ENCODE assay signal across 27 mouse cellular contexts in the genomic region with DNA sequence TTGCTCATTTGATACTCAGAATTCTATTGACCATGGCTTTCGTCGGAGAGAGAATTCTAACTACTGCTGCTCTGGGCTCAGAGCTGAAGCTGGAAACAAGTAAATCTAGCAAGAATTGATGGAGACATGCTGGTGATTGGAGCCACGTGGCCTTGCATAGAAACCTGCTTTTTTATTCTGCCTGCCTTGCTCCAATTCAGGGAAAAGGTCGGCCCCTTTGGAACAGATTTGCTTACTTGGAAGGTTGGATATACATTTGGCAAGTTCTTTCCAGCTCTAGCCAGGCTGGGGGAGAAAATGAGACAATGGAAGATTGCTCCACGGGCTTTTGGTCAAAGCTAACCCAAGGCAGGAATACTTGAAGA. TPM values are rescaled to one million over a fixed set of nuclear protein-coding genes. Genes with fewer than 3 reads are reported as not detected.
DNase-seq lines count a peak whose midpoint lies in the region; ATAC-seq and TF ChIP-seq lines count a peak whose summit lies in the region.
"Had no signal": no experiment of that assay in that cellular context is flagged by ENCODE, and none has a peak within 500 bp of the region (broad histone marks: within the 10 kb centered on the region; RNA-seq: fewer than 3 reads in every experiment).

No protein-coding gene starts in this region.

- no peak for TF ChIP-seq CTCF in hindbrain, postnatal 0 days (IDR thresholded peaks at IDR 0.05; ENCODE audit: low read depth)

- 7% methylated on average over 5 of the region's 5 CpGs for whole genome bisulfite sequencing in hindbrain, embryonic 11.5 days
- WGBS in hindbrain, postnatal 0 days, result 5% methylated on average over 5 of the region's 5 CpGs
- WGBS in neural tube, embryonic 15.5 days, result 5% methylated on average over 5 of the region's 5 CpGs
- WGBS in hindbrain, embryonic 13.5 days, result 7% methylated on average over 5 of the region's 5 CpGs

- no peak overlapping the region for H3K4me3 ChIP-seq in hindbrain, embryonic 11.5 days (ENCODE audit: low read depth, low read length)
- H3K4me3 ChIP-seq in hindbrain, postnatal 0 days (ENCODE audit: low read length), result no peak overlapping the region
- H3K4me3 ChIP-seq in neural tube, embryonic 15.5 days (replicated peaks), result no peak overlapping the region
- H3K4me3 ChIP-seq in hindbrain, embryonic 13.5 days, result peak overlapping the region; percentile 8; the same call in 1 of the 2 replicates
- H3K4me3 ChIP-seq: forebrain, embryonic 10.5 days; heart, adult 2 months; heart, embryonic 15.5 days; lung, embryonic 15.5 days had no signal

- H3K4me1 ChIP-seq in hindbrain, embryonic 11.5 days (replicated peaks; ENCODE audit: control insufficient read depth, insufficient read depth, low read length), result peaks cover 9% of the 10 kb centered on the region
- peaks cover 12% of the 10 kb centered on the region for H3K4me1 ChIP-seq in hindbrain, postnatal 0 days (ENCODE audit: insufficient read depth, low read length)
- peaks cover 19% of the 10 kb centered on the region for H3K4me1 ChIP-seq in neural tube, embryonic 15.5 days
- H3K4me1 ChIP-seq in hindbrain, embryonic 13.5 days (replicated peaks), result peaks cover 29% of the 10 kb centered on the region

- H3K4me2 ChIP-seq in hindbrain, embryonic 11.5 days (replicated peaks; ENCODE audit: low read depth, low read length), result 0 out of 2 replicates have a peak overlapping the region, but pooled peaks have one; percentile 21
- no peak overlapping the region for H3K4me2 ChIP-seq in hindbrain, postnatal 0 days (ENCODE audit: low read depth, low read length)
- H3K4me2 ChIP-seq in neural tube, embryonic 15.5 days, result no peak overlapping the region
- H3K4me2 ChIP-seq in hindbrain, embryonic 13.5 days, result peak overlapping the region; percentile 67
- H3K4me2 ChIP-seq: heart, embryonic 15.5 days; lung, embryonic 15.5 days had no signal

- H3K27ac ChIP-seq in hindbrain, embryonic 11.5 days (ENCODE audit: low read depth, low read length), result peak overlapping the region; percentile 7; the same call in 1 of the 2 replicates
- H3K27ac ChIP-seq in hindbrain, postnatal 0 days, result no peak overlapping the region
- no peak overlapping the region for H3K27ac ChIP-seq in neural tube, embryonic 15.5 days (replicated peaks)
- no peak overlapping the region for H3K27ac ChIP-seq in hindbrain, embryonic 13.5 days
- H3K27ac ChIP-seq: forebrain, embryonic 10.5 days; heart, adult 2 months; heart, embryonic 15.5 days; liver, embryonic 14.5 days; lung, embryonic 15.5 days; macrophage had no signal

- peaks cover 72% of the 10 kb centered on the region for H3K27me3 ChIP-seq in hindbrain, embryonic 11.5 days (ENCODE audit: control insufficient read depth, insufficient read depth, low read length)
- H3K27me3 ChIP-seq in hindbrain, postnatal 0 days (ENCODE audit: insufficient read depth, low read length), result peaks cover 60% of the 10 kb centered on the region
- peaks cover 77% of the 10 kb centered on the region for H3K27me3 ChIP-seq in neural tube, embryonic 15.5 days (replicated peaks)
- H3K27me3 ChIP-seq in hindbrain, embryonic 13.5 days, result peaks cover 94% of the 10 kb centered on the region

- ATAC-seq in hindbrain, embryonic 11.5 days (ENCODE audit: low FRiP score), result no peak
- no peak for ATAC-seq in hindbrain, postnatal 0 days
- no peak for ATAC-seq in neural tube, embryonic 15.5 days (ENCODE audit: low FRiP score)
- no peak for ATAC-seq in hindbrain, embryonic 13.5 days (ENCODE audit: low FRiP score)
- ATAC-seq: forebrain, embryonic 16.5 days; Patski had no signal

- H3K9ac ChIP-seq in hindbrain, embryonic 11.5 days (ENCODE audit: low read depth, low read length), result no peak overlapping the region
- H3K9ac ChIP-seq in hindbrain, postnatal 0 days (replicated peaks; ENCODE audit: low read length), result no peak overlapping the region
- no peak overlapping the region for H3K9ac ChIP-seq in neural tube, embryonic 15.5 days (replicated peaks)
- H3K9ac ChIP-seq in hindbrain, embryonic 13.5 days, result 0 out of 2 replicates have a peak overlapping the region, but pooled peaks have one; percentile 14
- H3K9ac ChIP-seq: heart, embryonic 15.5 days; liver, embryonic 14.5 days; lung, embryonic 15.5 days had no signal

- H3K9me3 ChIP-seq in hindbrain, embryonic 11.5 days (ENCODE audit: control insufficient read depth, low read length), result no peaks in the 10 kb centered on the region
- H3K9me3 ChIP-seq in hindbrain, postnatal 0 days (ENCODE audit: low read length), result no peaks in the 10 kb centered on the region
- no peaks in the 10 kb centered on the region for H3K9me3 ChIP-seq in neural tube, embryonic 15.5 days (replicated peaks)
- H3K9me3 ChIP-seq in hindbrain, embryonic 13.5 days, result no peaks in the 10 kb centered on the region
- H3K9me3 ChIP-seq: forebrain, embryonic 10.5 days; heart, embryonic 15.5 days; lung, embryonic 15.5 days had no signal

- H3K36me3 ChIP-seq in hindbrain, embryonic 11.5 days (ENCODE audit: control insufficient read depth, insufficient read depth, low read length), result no peaks in the 10 kb centered on the region
- no peaks in the 10 kb centered on the region for H3K36me3 ChIP-seq in hindbrain, postnatal 0 days (ENCODE audit: insufficient read depth, low read length)
- no peaks in the 10 kb centered on the region for H3K36me3 ChIP-seq in neural tube, embryonic 15.5 days
- no peaks in the 10 kb centered on the region for H3K36me3 ChIP-seq in hindbrain, embryonic 13.5 days
- H3K36me3 ChIP-seq: forebrain, embryonic 10.5 days; G1E; heart, embryonic 15.5 days; lung, embryonic 15.5 days had no signal

- peak; percentile 46 for DNase-seq in hindbrain, embryonic 11.5 days (ENCODE audit: low spot score)
- no peak for DNase-seq in hindbrain, postnatal 0 days (ENCODE audit: low spot score)
- peak; percentile 38 for DNase-seq in neural tube, embryonic 10.5 days (ENCODE audit: extremely low spot score, low spot score)
- DNase-seq in lung, postnatal 4 days, result no peak
- DNase-seq in left cerebral cortex, adult 9 months (ENCODE audit: low spot score in 2 of 2), result no peak
- DNase-seq: adrenal gland, adult 2 months; cerebellum, adult 18-20 months; gastrocnemius, postnatal 14 days; heart, adult 2 months; heart, postnatal 4 days; kidney, adult 8-10 months; kidney, postnatal 14 days; right cerebral cortex, postnatal 25 days; spleen, adult 18-20 months had no signal

RNA-seq across cellular contexts. Expression of a gene that starts 11.0 kb away (rescaled TPM):
- polyA plus RNA-seq in hindbrain, embryonic 11.5 days (2014; fragmentation: Nextera tagmentation; extraction: Ambion mirVana), result 10.0 and 12.7 TPM in 2 replicates
- total RNA-seq in hindbrain, postnatal 0 days (2014; rRNA removed), result 2.6 and 4.2 TPM in 2 replicates
- 1.9 and 2.6 TPM in 2 replicates for polyA plus RNA-seq in hindbrain, postnatal 0 days (2015; fragmentation: Nextera tagmentation; extraction: Ambion mirVana)
- 2.6 and 3.5 TPM in 2 replicates for polyA plus RNA-seq in neural tube, embryonic 15.5 days (2015; fragmentation: Nextera tagmentation; extraction: Ambion mirVana)
- polyA plus RNA-seq in hindbrain, embryonic 13.5 days (2015; fragmentation: Nextera tagmentation; extraction: Ambion mirVana), result 5.5 and 7.8 TPM in 2 replicates
- total RNA-seq: CH12.LX; gastrocnemius, postnatal 14 days; heart, adult 2 months; heart, postnatal 4 days had no signal
- polyA plus RNA-seq: G1E; heart, adult 2 months; heart, embryonic 15.5 days; limb, embryonic 14.5 days; lung, embryonic 15.5 days; macrophage; Patski; thymus, postnatal 0 days had no signal

Comparison
In these comparisons a context has a peak if more than half of its experiments do, and no peak if none do; other contexts are left out.
1. DNase-seq: peak in hindbrain, embryonic 11.5 days (single experiment) and neural tube, embryonic 10.5 days (single experiment); none in hindbrain, postnatal 0 days (single experiment), lung, postnatal 4 days (0 of 2) and left cerebral cortex, adult 9 months (0 of 2).
2. H3K4me2 ChIP-seq: peak in hindbrain, embryonic 11.5 days (single experiment) and hindbrain, embryonic 13.5 days (single experiment); none in hindbrain, postnatal 0 days (single experiment) and neural tube, embryonic 15.5 days (single experiment).